Mouse (Mus musculus): ENCODE measurements around the gene Ssna1. TPM values are rescaled to one million over a fixed set of nuclear protein-coding genes. Genes with fewer than 3 reads are reported as not detected.

The Ssna1 gene
- total RNA-seq, 2 experiments from 2014 or later, result 65.0 to 69.4 TPM

- peak in 1 of 2 experiments; percentile 34 for DNase-seq
These were observed 17.4 kb upstream of the Ssna1 start, which contains the start of gene Lrrc26 for GRCm38 (mm10) chr2:25289651-25290050. Gene Lrrc26, plus strand, starts transcription at chr2:25289915.

DNA sequence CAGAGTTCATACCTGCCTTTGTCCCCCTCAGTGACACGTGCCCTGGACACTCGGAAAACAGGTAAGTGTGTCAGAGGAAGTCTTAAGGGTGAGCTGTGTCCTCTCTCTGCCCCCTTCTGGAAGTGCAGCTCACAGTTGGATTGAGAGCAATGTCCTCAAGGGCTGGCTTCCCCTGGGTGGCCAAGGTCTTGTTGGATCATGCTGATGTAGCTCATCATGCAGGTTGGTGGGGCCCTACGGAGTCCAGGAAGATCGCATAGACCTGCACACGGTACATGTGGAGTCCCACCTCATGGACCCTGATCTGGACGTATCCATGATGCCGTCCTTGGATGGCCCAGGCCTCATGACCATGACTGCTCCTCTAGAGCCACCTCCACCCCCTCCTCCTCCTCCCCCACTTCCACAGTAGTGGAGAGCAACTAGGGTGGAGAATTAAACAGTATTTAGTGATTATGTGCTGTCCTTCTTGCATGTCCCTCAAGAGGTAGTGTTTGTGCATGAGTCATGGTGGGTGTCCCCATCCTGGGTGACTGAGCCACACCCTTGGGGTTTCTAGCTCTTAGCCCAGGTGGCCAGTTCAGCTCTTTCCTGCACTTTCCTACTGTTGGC lies 16.6 kb upstream of the Ssna1 start:
- DNase-seq, result no peak

DNA sequence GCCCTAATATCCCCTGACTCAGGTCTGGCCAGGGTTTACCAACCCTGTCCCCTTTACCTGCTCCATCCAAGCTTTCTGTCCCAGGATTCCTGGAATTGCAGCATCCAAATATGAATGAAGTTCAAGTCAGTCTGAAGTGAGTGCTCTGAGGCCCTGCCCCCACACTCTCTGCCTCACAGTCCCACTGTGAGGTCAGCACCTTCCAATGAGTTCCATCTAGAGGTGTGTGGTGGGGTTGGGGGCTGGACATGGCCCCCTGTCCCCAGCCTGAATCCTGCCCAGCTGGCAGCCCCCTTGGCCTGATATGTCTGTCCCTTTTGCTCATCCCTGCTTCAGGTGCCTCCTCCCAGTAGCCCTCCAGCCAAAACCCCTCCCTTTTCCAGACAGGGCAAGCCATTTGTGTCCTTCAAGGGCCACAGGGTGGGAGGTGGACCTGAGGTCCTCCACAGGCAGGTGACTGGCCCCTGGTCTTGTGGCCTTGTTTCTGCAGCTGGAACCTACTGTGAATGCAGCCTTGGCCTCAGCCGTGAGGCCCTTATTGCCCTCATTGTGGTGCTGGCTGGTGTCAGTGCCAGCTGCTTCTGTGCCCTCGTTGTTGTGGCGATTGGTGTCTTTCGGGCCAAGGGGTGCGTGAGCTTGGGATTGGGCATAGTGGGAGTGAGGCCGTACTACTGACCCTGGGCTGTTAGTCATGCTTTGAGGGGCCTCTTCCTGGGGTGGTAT lies 15.8 kb upstream of the Ssna1 start, which contains the start of gene Tmem210:
Tmem210 (plus strand) TSS at position 219 of the 723 bp plus-strand sequence.
- DNase-seq, result no peak

- DNase-seq, result peak in 1 of 2 experiments; percentile 48
These were observed 14.8 kb upstream of the Ssna1 start for GRCm38 (mm10) chr2:25286837-25287636.

GRCm38 (mm10) chr2:25286314-25286713 lies 14.1 kb upstream of the Ssna1 start:
- no peak for DNase-seq

GRCm38 (mm10) chr2:25285551-25285950 lies 13.3 kb upstream of the Ssna1 start:
- no peak for DNase-seq

GRCm38 (mm10) chr2:25278928-25279882 lies 7.0 kb upstream of the Ssna1 start:
- peak; percentile 75 to 78 for DNase-seq

GRCm38 (mm10) chr2:25273010-25273409 lies 772 bp upstream of the Ssna1 start:
- no peak for DNase-seq

- DNase-seq, result no peak
These were observed 277 bp upstream of the Ssna1 start for GRCm38 (mm10) chr2:25272515-25272914.

DNA sequence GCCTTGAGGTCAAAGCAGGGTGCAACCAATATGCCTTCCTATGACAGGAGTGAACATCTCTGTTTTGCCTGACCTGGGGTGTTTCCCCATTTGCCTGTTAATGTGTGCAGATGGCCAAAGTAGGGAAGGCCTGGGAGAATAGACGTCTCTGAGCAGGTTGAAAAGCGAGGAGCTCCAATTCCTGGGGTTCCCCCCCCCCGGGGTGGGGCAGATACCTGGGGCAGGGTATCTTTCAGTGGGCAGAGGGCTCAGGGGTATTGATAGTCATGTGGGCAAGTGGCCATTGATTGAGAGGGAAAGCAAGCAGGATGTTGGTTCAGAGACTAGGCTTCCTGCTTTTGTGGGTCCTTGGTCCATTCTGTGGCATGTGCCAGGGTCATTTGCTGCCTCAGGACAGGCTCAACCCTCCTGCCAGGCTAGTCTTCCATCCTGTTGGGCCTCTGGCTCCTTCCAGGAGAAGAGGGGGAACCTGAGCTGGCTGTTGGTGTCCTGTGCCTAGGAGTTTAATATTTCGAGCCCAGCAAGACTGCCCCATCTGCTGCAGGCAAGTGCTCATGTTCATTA lies 4.4 kb downstream of the Ssna1 start:
- no peak for DNase-seq

DNA sequence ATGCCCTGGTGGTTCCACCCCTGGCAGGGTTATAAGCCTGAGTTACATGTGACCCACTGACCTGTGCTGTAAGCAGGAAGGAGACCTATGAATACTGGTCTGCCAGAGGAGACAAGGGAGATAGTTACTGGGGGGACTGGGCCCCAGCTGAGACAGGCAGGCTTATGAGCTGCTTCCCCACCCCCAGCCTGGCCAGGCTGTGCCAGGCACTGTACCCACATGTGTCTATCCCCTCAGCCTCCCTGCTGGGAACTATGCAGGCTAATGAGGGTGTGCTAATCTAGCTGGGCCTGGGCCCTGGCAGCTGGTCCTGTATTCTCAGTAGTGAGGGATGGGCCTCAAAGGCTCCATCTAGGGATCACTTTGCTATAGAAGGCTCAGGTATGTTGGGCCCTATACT lies 5.0 kb downstream of the Ssna1 start:
- no peak for DNase-seq

- peak in 1 of 2 experiments; percentile 70 for DNase-seq
These were observed 5.5 kb downstream of the Ssna1 start for GRCm38 (mm10) chr2:25266720-25267119.

DNA sequence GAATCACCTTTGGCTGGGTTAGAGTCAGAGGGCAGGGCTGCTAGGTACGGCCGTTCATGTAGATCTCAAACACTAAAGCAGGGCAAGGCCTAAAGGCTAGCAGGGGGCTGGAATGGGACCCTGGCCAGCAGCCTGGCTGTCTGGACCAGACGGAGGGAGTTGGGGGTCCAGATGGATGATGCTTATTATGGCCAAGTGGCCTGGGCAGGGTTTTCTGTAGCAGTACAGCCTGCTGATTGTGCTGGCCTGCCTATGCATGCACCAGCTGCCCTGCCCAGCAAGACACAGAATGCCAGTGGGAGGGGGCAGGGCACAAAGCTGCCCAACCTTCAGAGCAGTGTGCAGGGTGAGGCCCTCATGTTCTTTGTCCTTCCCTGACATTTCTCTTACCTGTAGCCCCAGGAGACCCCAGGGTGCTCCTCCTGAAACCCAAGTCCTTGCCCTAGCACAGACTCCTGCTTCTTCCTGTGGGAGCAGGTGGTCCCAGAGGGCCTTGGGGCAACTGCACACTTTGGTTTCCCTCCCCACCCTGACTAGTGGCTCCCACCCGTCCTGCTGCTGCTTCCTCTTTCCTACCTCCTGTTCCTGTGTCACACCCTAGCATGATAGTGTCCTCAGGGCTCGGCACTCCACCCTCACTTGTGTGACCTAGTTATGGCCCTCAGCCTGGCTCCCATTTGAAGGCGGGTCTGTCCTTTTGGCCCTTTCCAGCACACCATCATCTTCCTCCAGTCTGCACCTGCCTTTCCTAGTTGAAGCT lies 6.2 kb downstream of the Ssna1 start:
- no peak for DNase-seq

- no peak for DNase-seq
These were observed 7.4 kb downstream of the Ssna1 start for GRCm38 (mm10) chr2:25264851-25265250.

DNA sequence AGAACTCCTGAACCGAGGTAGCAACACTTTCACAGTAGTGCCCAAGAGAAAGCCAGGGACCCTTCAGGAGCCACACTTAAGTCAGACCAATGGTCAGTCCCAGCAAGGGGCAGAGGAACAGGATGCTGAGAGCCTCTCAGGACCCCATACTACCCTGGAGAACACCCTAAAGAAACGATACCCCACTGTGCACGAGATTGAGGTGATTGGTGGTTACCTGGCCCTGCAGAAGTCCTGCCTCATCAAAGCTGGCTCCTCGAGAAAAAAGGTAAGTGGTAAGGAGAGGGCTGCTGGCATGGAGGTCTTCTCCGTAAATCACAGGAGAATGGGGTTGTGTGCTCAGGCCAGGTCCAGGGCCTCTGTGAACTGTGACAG lies 8.0 kb downstream of the Ssna1 start:
- no peak for DNase-seq

DNA sequence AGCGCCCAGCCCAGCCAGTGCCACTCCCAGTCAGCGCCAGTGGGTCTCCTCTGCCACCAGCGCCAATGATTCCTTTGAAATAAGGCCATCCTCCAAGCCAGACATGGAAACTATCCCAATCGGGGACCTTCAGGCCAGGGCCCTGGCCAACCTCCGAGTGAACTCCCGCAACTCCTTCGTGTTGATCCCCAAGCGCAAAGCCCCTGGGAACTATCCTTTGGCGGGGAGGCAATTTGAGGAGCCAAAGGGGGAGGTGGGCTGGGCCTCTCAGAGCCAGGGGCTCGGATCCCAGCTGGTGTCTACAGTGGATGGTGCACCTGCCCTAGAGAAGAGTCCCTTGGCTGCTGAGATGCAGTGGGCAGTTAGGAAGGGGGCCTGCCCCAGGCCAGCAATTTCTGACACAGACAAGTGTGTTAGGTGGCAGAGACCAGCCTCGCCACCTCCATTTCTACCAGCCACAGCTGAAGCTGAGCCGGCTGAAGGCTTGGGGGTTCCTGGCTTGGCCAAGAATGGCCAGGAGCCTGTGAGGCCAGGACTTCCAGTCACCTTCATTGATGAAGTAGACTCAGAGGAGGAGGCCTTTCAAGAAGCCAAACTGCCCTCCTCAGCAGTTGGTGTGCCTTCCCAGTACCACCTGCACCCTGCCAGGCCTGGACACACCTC lies 8.5 kb downstream of the Ssna1 start:
- DNase-seq, result no peak

GRCm38 (mm10) chr2:25262795-25263622 lies 9.2 kb downstream of the Ssna1 start:
- no peak for DNase-seq

DNA sequence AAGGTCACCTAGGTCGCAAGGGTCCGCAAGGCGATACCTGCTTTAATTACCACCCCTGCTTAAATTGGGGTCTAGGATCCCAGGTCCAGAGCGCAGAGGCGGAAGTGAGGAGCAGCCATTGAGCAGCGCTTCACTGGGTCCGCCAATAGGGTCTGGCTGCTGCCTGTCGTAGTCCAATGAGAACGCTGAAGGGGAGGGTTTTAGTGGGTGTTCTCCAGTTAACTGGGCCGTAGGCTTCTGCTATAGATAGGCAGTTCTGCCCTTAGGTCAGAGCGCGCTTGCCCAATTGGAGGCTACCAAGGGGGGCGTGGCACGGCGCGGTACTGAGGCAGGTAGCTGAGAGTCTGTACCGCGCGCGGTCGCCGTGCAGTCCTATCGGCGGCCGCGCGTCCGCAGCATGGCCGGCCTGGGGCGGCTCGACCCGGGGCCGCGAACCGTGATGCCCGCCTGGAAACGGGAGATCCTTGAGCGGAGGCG lies 9.9 kb downstream of the Ssna1 start, which contains the start of gene Tprn:
Tprn (plus strand) TSS at position 328 of the 477 bp plus-strand sequence.
- peak; percentile 92 to 93 for DNase-seq

- DNase-seq, result no peak
These were observed 10.4 kb downstream of the Ssna1 start for GRCm38 (mm10) chr2:25261870-25262269.

Data from layer of hippocampus, postnatal 36 days (tissue).